Mouse (Mus musculus) CH12.LX (cell line): ENCODE results near the gene Sectm1b. TPM values are rescaled to one million over a fixed set of nuclear protein-coding genes. Genes with fewer than 3 reads are reported as not detected.

Experiments
- DNase-seq: peaks from one replicate; pipeline ENCODE4 v3.0.0-alpha.2; 2013; ENCODE audit errors: extremely low read depth
- H3K27ac ChIP-seq: 2 replicates; pipeline ENCODE4 v1.5.1; 2012; ENCODE audit warnings: low read depth, mild to moderate bottlenecking, control low read depth, moderate library complexity; ENCODE audit not compliant: insufficient read depth
- H3K27me3 ChIP-seq: replicated peaks from 2 replicates; pipeline ENCODE3; 2012; ENCODE audit warnings: inconsistent platforms
- H3K36me3 ChIP-seq, 2 experiments: replicated peaks in 1 of 2; 2 replicates each; pipeline versions ENCODE3 to v1.6.1; 2012; ENCODE audit warnings: inconsistent platforms in 1 of 2, low read length in 1 of 2, mild to moderate bottlenecking in 1 of 2, mixed read lengths in 1 of 2, moderate library complexity in 1 of 2; ENCODE audit not compliant: control insufficient read depth in 1 of 2, insufficient read depth in 1 of 2
- H3K4me1 ChIP-seq, 2 experiments: 2 replicates each; pipeline ENCODE4 v1.6.1; 2012; ENCODE audit warnings: inconsistent platforms in 1 of 2, moderate library complexity in 1 of 2; ENCODE audit not compliant: insufficient read depth in 2 of 2, control insufficient read depth in 1 of 2
- H3K4me2 ChIP-seq: 2 replicates; pipeline ENCODE4 v1.6.1; 2012; ENCODE audit warnings: low read depth, mild to moderate bottlenecking, control low read depth; ENCODE audit not compliant: poor library complexity, insufficient read depth, severe bottlenecking
- H3K4me3 ChIP-seq, 3 experiments: fragments of 150-350 bp in 1 of 3; sonication (generic) in 1 of 3; replicated peaks in 1 of 3; 2 replicates each; pipeline versions ENCODE3 to v1.5.1; 2011 to 2012; ENCODE audit warnings: low read depth in 2 of 3, low read length in 2 of 3, mild to moderate bottlenecking in 2 of 3, moderate library complexity in 2 of 3, control low read depth in 1 of 3, improper control_type of control experiment in 1 of 3, inconsistent platforms in 1 of 3, mixed read lengths in 1 of 3; ENCODE audit not compliant: poor library complexity in 1 of 3
- H3K79me2 ChIP-seq: replicated peaks from 2 replicates; pipeline ENCODE4 v1.6.1; 2012; ENCODE audit warnings: mild to moderate bottlenecking, moderate library complexity; ENCODE audit not compliant: control insufficient read depth, poor library complexity, insufficient read depth, severe bottlenecking; ENCODE audit errors: extremely low read depth
- H3K9ac ChIP-seq: 2 replicates; pipeline ENCODE4 v1.6.1; 2012; ENCODE audit warnings: low read depth, mild to moderate bottlenecking, control low read depth, moderate library complexity; ENCODE audit not compliant: insufficient read depth
- H3K9me3 ChIP-seq: replicated peaks from 2 replicates; pipeline ENCODE3; 2012; ENCODE audit warnings: low read length, inconsistent platforms, mixed read lengths
- BHLHE40 ChIP-seq: IDR thresholded peaks from 2 replicates; pipeline ENCODE4 v1.6.1; 2011; ENCODE audit warnings: mild to moderate bottlenecking, low read depth, low read length, improper control_type of control experiment
- CHD2 ChIP-seq: IDR thresholded peaks from 2 replicates; pipeline ENCODE4 v1.6.1; 2011; ENCODE audit warnings: low read length, improper control_type of control experiment
- CTCF ChIP-seq, 2 experiments: IDR thresholded peaks in 1 of 2; conservative IDR thresholded peaks in 1 of 2; 2 replicates each; pipeline ENCODE4 v1.5.1; 2011 to 2012; ENCODE audit warnings: low read depth in 2 of 2, low read length in 2 of 2, improper control_type of control experiment in 1 of 2, inconsistent platforms in 1 of 2, mild to moderate bottlenecking in 1 of 2, moderate library complexity in 1 of 2
- E2F4 ChIP-seq: IDR thresholded peaks from 2 replicates; pipeline ENCODE4 v1.6.1; 2011; ENCODE audit warnings: low read depth, low read length, improper control_type of control experiment; ENCODE audit not compliant: insufficient replicate concordance
- EP300 ChIP-seq: IDR thresholded peaks from 2 replicates; pipeline ENCODE4 v1.6.1; 2011; ENCODE audit warnings: low read length, improper control_type of control experiment
- ETS1 ChIP-seq: conservative IDR thresholded peaks from 2 replicates; pipeline ENCODE4 v1.6.1; 2012; ENCODE audit warnings: low read depth, mild to moderate bottlenecking, inconsistent platforms, low read length, improper control_type of control experiment, moderate library complexity
- HCFC1 ChIP-seq: IDR thresholded peaks from 2 replicates; pipeline ENCODE4 v1.6.1; 2012; ENCODE audit warnings: low read depth, mild to moderate bottlenecking, inconsistent platforms, low read length, improper control_type of control experiment
- IRF4 ChIP-seq: IDR thresholded peaks from 2 replicates; pipeline ENCODE4 v1.6.1; 2014; ENCODE audit warnings: low read depth, mild to moderate bottlenecking, inconsistent platforms, low read length, improper control_type of control experiment
- JUN ChIP-seq: IDR thresholded peaks from 2 replicates; pipeline ENCODE4 v1.6.1; 2011; ENCODE audit warnings: low read depth, mild to moderate bottlenecking, low read length, improper control_type of control experiment, moderate library complexity; ENCODE audit not compliant: insufficient read depth
- KAT2A ChIP-seq: IDR thresholded peaks from 2 replicates; pipeline ENCODE4 v1.6.1; 2012; ENCODE audit warnings: low read length, improper control_type of control experiment, inconsistent platforms; ENCODE audit not compliant: insufficient replicate concordance
- MAFK ChIP-seq: IDR thresholded peaks from 2 replicates; pipeline ENCODE4 v1.6.1; 2011; ENCODE audit warnings: low read length, improper control_type of control experiment; ENCODE audit not compliant: insufficient replicate concordance
- MAX ChIP-seq: IDR thresholded peaks from 2 replicates; pipeline ENCODE4 v1.6.1; 2011; ENCODE audit warnings: low read length, improper control_type of control experiment
- MXI1 ChIP-seq: IDR thresholded peaks from 2 replicates; pipeline ENCODE4 v1.6.1; 2011; ENCODE audit warnings: mild to moderate bottlenecking, low read depth, low read length, improper control_type of control experiment
- MYC ChIP-seq: IDR thresholded peaks from 2 replicates; pipeline ENCODE4 v1.6.1; 2011; ENCODE audit warnings: low read depth, mild to moderate bottlenecking, improper control_type of control experiment, low read length
- NELFE ChIP-seq: IDR thresholded peaks from 2 replicates; pipeline ENCODE4 v1.6.1; 2011; ENCODE audit warnings: low read depth, low read length, improper control_type of control experiment
- NRF1 ChIP-seq: IDR thresholded peaks from 2 replicates; pipeline ENCODE4 v1.6.1; 2014; ENCODE audit warnings: low read depth, mild to moderate bottlenecking, inconsistent platforms, low read length, improper control_type of control experiment, moderate library complexity
- POLR2AphosphoS2 ChIP-seq: IDR thresholded peaks from 2 replicates; pipeline ENCODE4 v1.6.1; 2011; ENCODE audit warnings: low read depth, low read length, improper control_type of control experiment
- RCOR1 ChIP-seq: conservative IDR thresholded peaks from 2 replicates; pipeline ENCODE4 v1.6.1; 2012; ENCODE audit warnings: low read depth, mild to moderate bottlenecking, inconsistent platforms, low read length, improper control_type of control experiment
- SMC3 ChIP-seq: IDR thresholded peaks from 2 replicates; pipeline ENCODE4 v1.6.1; 2011; ENCODE audit warnings: low read depth, low read length, improper control_type of control experiment
- TBP ChIP-seq: conservative IDR thresholded peaks from 2 replicates; pipeline ENCODE4 v1.6.1; 2011; ENCODE audit warnings: low read depth, low read length, improper control_type of control experiment
- UBTF ChIP-seq: IDR thresholded peaks from 2 replicates; pipeline ENCODE4 v1.6.1; 2012; ENCODE audit warnings: low read depth, mild to moderate bottlenecking, inconsistent platforms, low read length, improper control_type of control experiment, moderate library complexity
- USF1 ChIP-seq: IDR thresholded peaks from 2 replicates; pipeline ENCODE4 v1.6.1; 2014; ENCODE audit warnings: low read depth, mild to moderate bottlenecking, inconsistent platforms, low read length, improper control_type of control experiment
- ZC3H11A ChIP-seq: IDR thresholded peaks from 2 replicates; pipeline ENCODE4 v1.6.1; 2012; ENCODE audit warnings: low read depth, mild to moderate bottlenecking, inconsistent platforms, low read length, improper control_type of control experiment
- ZKSCAN1 ChIP-seq: IDR thresholded peaks from 2 replicates; pipeline ENCODE4 v1.6.1; 2012; ENCODE audit warnings: low read depth, inconsistent platforms, low read length, improper control_type of control experiment, borderline replicate concordance
- ZMIZ1 ChIP-seq: IDR thresholded peaks from 2 replicates; pipeline ENCODE4 v1.6.1; 2012; ENCODE audit warnings: low read depth, mild to moderate bottlenecking, inconsistent platforms, low read length, improper control_type of control experiment
- ZNF384 ChIP-seq: IDR thresholded peaks from 2 replicates; pipeline ENCODE4 v1.6.1; 2012; ENCODE audit warnings: low read depth, low read length, improper control_type of control experiment, inconsistent platforms
- dilution Hi-C: fragments of 300-500 bp; cut with MboI; formaldehyde crosslinking; loops from 2 replicates; pipeline ENCODE4 v1.14.3; 2020; ENCODE audit warnings: low sequenced_read_pairs; ENCODE audit not compliant: extremely low pct_unique_long_range_greater_than_20kb, extremely low pct_ligation_motif_present
- in situ Hi-C: fragments of 300-500 bp; cut with MboI; formaldehyde crosslinking; loops from 3 replicates; pipeline ENCODE4 v1.14.3; 2019; ENCODE audit warnings: low sequenced_read_pairs, low pct_ligation_motif_present, low pct_unique_long_range_greater_than_20kb, mixed read lengths
- polyA plus RNA-seq: library from polyadenylated mRNA; unstranded; fragments of >175 nt; gene quantifications from 2 replicates; pipeline ENCODE4 v1.2.1, GENCODE M21; 2012; ENCODE audit warnings: low read depth; ENCODE audit not compliant: insufficient read length
- total RNA-seq, 2 experiments: library from RNA; depleted of rRNA; stranded (reverse); fragments of 300-350 nt in 1 of 2; fragments of >200 nt in 1 of 2; gene quantifications; 2 replicates each; pipeline ENCODE4 v1.2.3; 2012 to 2014

The Sectm1b gene
- total and polyA plus RNA-seq, 3 experiments, result not detected

- Histone ChIP-seq H3K36me3 (no peaks in the 10 kb centered on the region), H3K4me2 (no peak overlapping the region), H3K9ac (no peak overlapping the region), H3K9me3 (no peaks in the 10 kb centered on the region), H3K4me1 (peaks cover 6 to 37% of the 10 kb centered on the region in 2 experiments), H3K27ac (no peak overlapping the region), H3K79me2 (no peaks in the 10 kb centered on the region), H3K4me3 (no peak overlapping the region), H3K27me3 (no peaks in the 10 kb centered on the region)
- peak; percentile 11 for DNase-seq
- TF ChIP-seq IRF4 (no peak), JUN (no peak), MAX (no peak), ZKSCAN1 (no peak), NRF1 (no peak), USF1 (no peak), TBP (no peak), UBTF (no peak), ZNF384 (no peak), MAFK (no peak), POLR2AphosphoS2 (no peak), E2F4 (no peak), MYC (no peak), CHD2 (no peak), KAT2A (no peak)
- in situ Hi-C loops, result no loop called here
- dilution Hi-C loops, result no loop called here
Observed at GRCm38 (mm10) chr11:121086296-121086695, 22.9 kb upstream of the Sectm1b start.

- Histone ChIP-seq H3K27me3 (no peaks in the 10 kb centered on the region), H3K79me2 (no peaks in the 10 kb centered on the region), H3K4me2 (no peak overlapping the region), H3K9me3 (no peaks in the 10 kb centered on the region), H3K9ac (no peak overlapping the region), H3K36me3 (no peaks in the 10 kb centered on the region), H3K4me3 (no peak overlapping the region), H3K27ac (no peak overlapping the region), H3K4me1 (peaks cover 6 to 33% of the 10 kb centered on the region in 2 experiments)
- in situ Hi-C loops (no loop called here), dilution Hi-C loops (no loop called here)
- no peak for DNase-seq
- TF ChIP-seq USF1 (no peak), MXI1 (no peak), RCOR1 (no peak), SMC3 (no peak), CTCF (conservative IDR thresholded peaks at IDR 0.05 in 1 of 2, IDR thresholded peaks at IDR 0.05 in 1 of 2; ENCODE audit: low read depth in 2 of 2, low read length in 2 of 2) (no peak), EP300 (no peak), BHLHE40 (no peak), MYC (no peak), ZC3H11A (no peak), HCFC1 (no peak), NELFE (no peak), E2F4 (no peak), ZNF384 (no peak), ZMIZ1 (no peak), ETS1 (no peak)
Observed at GRCm38 (mm10) chr11:121085181-121085580, 21.8 kb upstream of the Sectm1b start.
